Mouse (Mus musculus) lung, postnatal 14 days (tissue): ENCODE data around the gene Robo3.

ENCODE experiments used
- DNase-seq: peaks from one replicate; pipeline ENCODE4 v3.0.0; 2021

Robo3 gene

DNA sequence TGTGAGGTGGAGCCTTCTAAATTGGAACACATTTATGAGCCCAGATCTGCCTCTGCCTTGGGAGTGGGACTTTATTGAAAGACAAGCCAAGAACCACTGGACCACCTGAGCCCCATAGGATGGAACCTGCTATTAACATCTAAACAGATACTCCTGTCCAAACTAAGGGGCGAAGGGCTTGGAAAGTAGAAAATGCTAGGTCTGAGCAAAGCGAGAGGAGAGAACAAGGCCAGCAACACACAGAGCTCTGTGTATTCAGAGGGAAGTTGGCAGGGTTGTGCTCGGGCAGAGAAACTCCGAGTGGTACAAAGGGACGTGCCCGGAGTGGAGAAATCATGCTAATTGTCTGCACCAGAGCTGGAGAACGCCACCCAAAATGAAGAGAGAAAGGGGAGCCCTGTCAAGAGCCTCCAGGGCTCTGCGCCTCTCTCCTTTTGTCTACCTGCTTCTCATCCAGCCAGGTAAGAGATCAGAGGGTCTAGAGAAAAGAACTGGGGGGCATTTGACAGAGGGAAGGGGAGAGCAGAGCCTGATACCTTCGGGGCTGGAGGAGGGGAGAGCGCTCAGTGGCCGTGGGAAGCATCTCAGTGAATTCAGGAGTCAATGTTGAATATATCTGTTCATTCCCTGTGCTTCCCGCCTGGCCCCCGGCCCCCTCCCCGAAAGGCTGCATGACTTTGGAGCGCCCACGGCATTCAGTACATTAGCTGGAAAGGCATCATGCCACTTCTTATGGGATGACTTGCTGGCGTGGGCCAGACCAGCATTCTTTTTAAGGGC lies 65.6 kb downstream of the Robo3 start, which contains the start of gene Hepacam:
TSS of gene Hepacam (plus strand) at position 51 of the 780 bp plus-strand sequence.
- no peak for DNase-seq

DNA sequence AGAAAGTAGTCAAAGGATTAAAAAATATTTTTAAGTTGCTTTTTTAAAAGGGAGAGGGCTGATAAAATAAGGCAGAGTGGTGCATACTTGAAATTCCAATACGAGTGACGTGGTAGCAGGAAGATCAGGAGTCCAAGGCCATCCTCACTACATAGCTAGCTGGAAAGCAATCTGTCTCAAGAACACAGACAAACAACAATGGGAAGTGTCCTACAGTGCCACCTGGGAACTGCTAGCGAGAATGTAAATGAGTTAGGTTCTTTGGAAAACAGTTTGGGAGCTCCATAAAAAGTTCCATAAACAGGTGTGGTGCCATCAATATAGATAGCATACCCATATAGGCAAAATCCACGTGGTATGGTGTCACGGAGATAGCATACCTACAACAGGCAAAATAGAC lies 67.3 kb downstream of the Robo3 start:
- DNase-seq = no peak
